Mouse (Mus musculus) kidney, embryonic 16.5 days (tissue): Measurements from ENCODE around the gene Hoxb7. TPM values are rescaled to one million over a fixed set of nuclear protein-coding genes. Genes with fewer than 3 reads are reported as not detected.

Source experiments
- microRNA counts: library from miRNA; unstranded; fragments of <30 nt; microRNA quantifications from one replicate; lab custom pipeline; 2016
- microRNA-seq: library from miRNA; unstranded; fragments of <30 nt; microRNA quantifications from one replicate; pipeline ENCODE4, GENCODE M21; 2016
- polyA plus RNA-seq: library from polyadenylated mRNA; unstranded; fragments of >200 nt; fragmentation: Nextera tagmentation; extraction: Ambion mirVana; gene quantifications from 2 replicates; pipeline ENCODE4 v1.2.1, GENCODE M21; 2015

The Hoxb7 gene
- polyA plus RNA-seq, 1 experiment from 2014 or later = 60.9 TPM

MicroRNA genes within 50 kb of the gene (microRNA counts, 519-probe panel; counts per million panel counts)
- microRNA mmu-miR-10a (lab: Ali Mortazavi, UCI) (5,339 counts per million, percentile 99 among the panel's probes with 10 or more counts), microRNA mmu-miR-196a (lab: Ali Mortazavi, UCI) (4,716 counts per million, percentile 95 among the panel's probes with 10 or more counts)

Small RNA genes within 50 kb of the gene (microRNA-seq; reads per million reads assigned to microRNA genes)
- gene Mir10a (163,530 reads per million, percentile 100 among the genes with 10 or more reads in this experiment), gene Mir196a-1 (50.8 reads per million, percentile 49 among the genes with 10 or more reads in this experiment)

Other genes with a start within 250 kb of the Hoxb7 start
- gene Ube2z, start 221.2 kb upstream of the Hoxb7 start, polyA plus RNA-seq = 38.7 and 42.0 TPM in 2 replicates
- gene Atp5g1, start 211.0 kb upstream of the Hoxb7 start, polyA plus RNA-seq = 745 and 801 TPM in 2 replicates
- gene Calcoco2, start 174.7 kb upstream of the Hoxb7 start, polyA plus RNA-seq = not detected in 2 replicates
- gene Ttll6, start 152.8 kb upstream of the Hoxb7 start, polyA plus RNA-seq = not detected in 2 replicates
- gene Hoxb13, start 92.3 kb upstream of the Hoxb7 start, polyA plus RNA-seq = not detected in 2 replicates
- 21.5 and 24.5 TPM in 2 replicates for gene Hoxb9, start 15.2 kb upstream of the Hoxb7 start, polyA plus RNA-seq
- gene Hoxb8, start 4.7 kb upstream of the Hoxb7 start, polyA plus RNA-seq = 9.5 and 12.9 TPM in 2 replicates
- gene Hoxb6, start 5.9 kb downstream of the Hoxb7 start, polyA plus RNA-seq = 50.3 and 55.7 TPM in 2 replicates
- 19.2 and 24.3 TPM in 2 replicates for gene Hoxb5, start 16.7 kb downstream of the Hoxb7 start, polyA plus RNA-seq
- gene Hoxb4, start 31.6 kb downstream of the Hoxb7 start, polyA plus RNA-seq = 4.1 and 6.2 TPM in 2 replicates
- gene Hoxb3, start 36.7 kb downstream of the Hoxb7 start, polyA plus RNA-seq = 3.7 and 4.3 TPM in 2 replicates
- gene Hoxb2, start 63.9 kb downstream of the Hoxb7 start, polyA plus RNA-seq = 34.4 and 36.1 TPM in 2 replicates
- 0.08 and 0.12 TPM in 2 replicates for gene Hoxb1, start 79.1 kb downstream of the Hoxb7 start, polyA plus RNA-seq
- gene Skap1, start 178.0 kb downstream of the Hoxb7 start, polyA plus RNA-seq = 10.1 and 12.3 TPM in 2 replicates